Mouse (Mus musculus) forebrain, embryonic 13.5 days (tissue): ENCODE data around the gene Nktr. TPM values are rescaled to one million over a fixed set of nuclear protein-coding genes. Genes with fewer than 3 reads are reported as not detected.

Source experiments
- ATAC-seq: fragments of 200-750 bp; cut with Nextera tagmentation; 2 replicates; pipeline ENCODE4 v1.8.0; 2017
- H3K27ac ChIP-seq: fragments of 300-500 bp; sonication (generic); 2 replicates; pipeline ENCODE4 v1.5.1; 2015; ENCODE audit warnings: inconsistent platforms, mild to moderate bottlenecking, moderate library complexity
- H3K27me3 ChIP-seq: fragments of 300-500 bp; sonication (generic); 2 replicates; pipeline ENCODE4 v1.6.1; 2015; ENCODE audit warnings: mild to moderate bottlenecking, inconsistent platforms
- H3K36me3 ChIP-seq: fragments of 300-500 bp; sonication (generic); 2 replicates; pipeline ENCODE4 v1.6.1; 2015; ENCODE audit warnings: mild to moderate bottlenecking, inconsistent platforms; ENCODE audit not compliant: poor library complexity, severe bottlenecking
- H3K4me1 ChIP-seq: fragments of 300-500 bp; sonication (generic); 2 replicates; pipeline ENCODE4 v1.6.1; 2015; ENCODE audit warnings: inconsistent platforms
- H3K4me2 ChIP-seq: fragments of 300-500 bp; sonication (generic); 2 replicates; pipeline ENCODE4 v1.6.1; 2015; ENCODE audit warnings: inconsistent platforms, mild to moderate bottlenecking, moderate library complexity
- H3K4me3 ChIP-seq: fragments of 300-500 bp; sonication (generic); 2 replicates; pipeline ENCODE4 v1.5.1; 2015; ENCODE audit warnings: mild to moderate bottlenecking, inconsistent platforms
- H3K9ac ChIP-seq: fragments of 300-500 bp; sonication (generic); 2 replicates; pipeline ENCODE4 v1.6.1; 2015; ENCODE audit warnings: mild to moderate bottlenecking, inconsistent platforms
- H3K9me3 ChIP-seq: fragments of 300-500 bp; sonication (generic); replicated peaks from 2 replicates; pipeline ENCODE4 v1.6.1; 2016; ENCODE audit warnings: inconsistent platforms
- WGBS: fragments of 180-500 bp; shearing (Covaris S2); methylation state at CpG from one replicate; pipeline ENCODE4 v1.1.7; 2015; 5-methylcytosine and 5-hydroxymethylcytosine counted together
- polyA plus RNA-seq: library from polyadenylated mRNA; unstranded; fragments of >200 nt; fragmentation: Nextera tagmentation; extraction: Ambion mirVana; gene quantifications from 2 replicates; pipeline ENCODE4 v1.2.1, GENCODE M21; 2015

Gene Nktr
- polyA plus RNA-seq, 1 experiment from 2014 or later, result 69.5 TPM

- Histone ChIP-seq H3K9ac (no peak overlapping the region), H3K27me3 (no peaks in the 10 kb centered on the region), H3K36me3 (peaks cover 76% of the 10 kb centered on the region), H3K4me2 (no peak overlapping the region), H3K4me1 (peaks cover 25% of the 10 kb centered on the region), H3K9me3 (no peaks in the 10 kb centered on the region), H3K27ac (no peak overlapping the region), H3K4me3 (no peak overlapping the region)
- WGBS, result 83% methylated on average over 16 of the region's 16 CpGs
- no peak for ATAC-seq
Measured at GRCm38 (mm10) chr9:121765166-121765855, 46.3 kb downstream of the Nktr start.

- WGBS, result 79% methylated on average over 5 of the region's 5 CpGs
- H3K4me1 ChIP-seq, result no peaks in the 10 kb centered on the region
Measured at GRCm38 (mm10) chr9:121772412-121772811, 53.4 kb downstream of the Nktr start.

GRCm38 (mm10) chr9:121775951-121776350 is 57.0 kb downstream of the Nktr start:
- Histone ChIP-seq H3K27ac (no peak overlapping the region), H3K27me3 (peaks cover 48% of the 10 kb centered on the region), H3K9ac (no peak overlapping the region), H3K4me3 (no peak overlapping the region), H3K9me3 (no peaks in the 10 kb centered on the region), H3K36me3 (no peaks in the 10 kb centered on the region), H3K4me1 (peaks cover 12% of the 10 kb centered on the region), H3K4me2 (no peak overlapping the region)
- WGBS, result 83% methylated on average over 10 of the region's 10 CpGs
- no peak for ATAC-seq

More at GRCm38 (mm10) chr9:121772412-121772811, 53.4 kb downstream of the Nktr start:
- no peaks in the 10 kb centered on the region for H3K9me3 ChIP-seq
- H3K27ac ChIP-seq, result no peak overlapping the region
- H3K36me3 ChIP-seq, result peaks cover 25% of the 10 kb centered on the region
- ATAC-seq, result no peak
- no peak overlapping the region for H3K4me3 ChIP-seq
- H3K27me3 ChIP-seq, result peaks cover 19% of the 10 kb centered on the region
- H3K4me2 ChIP-seq, result no peak overlapping the region
- H3K9ac ChIP-seq, result no peak overlapping the region

- Histone ChIP-seq H3K4me2 (no peak overlapping the region), H3K27me3 (peaks cover 48% of the 10 kb centered on the region), H3K27ac (no peak overlapping the region), H3K4me3 (no peak overlapping the region), H3K36me3 (no peaks in the 10 kb centered on the region), H3K9me3 (no peaks in the 10 kb centered on the region), H3K4me1 (peaks cover 12% of the 10 kb centered on the region), H3K9ac (no peak overlapping the region)
- WGBS, result 83% methylated on average over 7 of the region's 7 CpGs
- no peak for ATAC-seq
Measured at GRCm38 (mm10) chr9:121776511-121776910, 57.5 kb downstream of the Nktr start.

GRCm38 (mm10) chr9:121777484-121778065 is 58.6 kb downstream of the Nktr start, which contains the start of gene Klhl40:
Gene Klhl40 (plus strand): TSS chr9:121777607.
- no peaks in the 10 kb centered on the region for H3K36me3 ChIP-seq
- H3K9ac ChIP-seq, result peak within 1 kb of the TSS; percentile 45
- no peaks in the 10 kb centered on the region for H3K9me3 ChIP-seq
- H3K4me1 ChIP-seq, result peaks cover 12% of the 10 kb centered on the region
- H3K27me3 ChIP-seq, result peaks cover 48% of the 10 kb centered on the region
- WGBS, result 21% methylated on average over 30 of the region's 30 CpGs
- peak within 1 kb of the TSS; percentile 64 for H3K4me2 ChIP-seq
- no peak within 1 kb of the TSS for H3K27ac ChIP-seq
- peak within 1 kb of the TSS; percentile 37 for H3K4me3 ChIP-seq
- peak; percentile 68 for ATAC-seq

- H3K27me3 ChIP-seq, result peaks cover 48% of the 10 kb centered on the region
- ATAC-seq, result peak; percentile 54
- H3K9me3 ChIP-seq, result no peaks in the 10 kb centered on the region
Measured at GRCm38 (mm10) chr9:121778066-121778624, 59.2 kb downstream of the Nktr start.

GRCm38 (mm10) chr9:121784801-121785200 is 65.8 kb downstream of the Nktr start:
- no peaks in the 10 kb centered on the region for H3K9me3 ChIP-seq
- no peak overlapping the region for H3K9ac ChIP-seq
- no peaks in the 10 kb centered on the region for H3K36me3 ChIP-seq
- WGBS, result 90% methylated on average over 12 of the region's 12 CpGs
- H3K4me3 ChIP-seq, result no peak overlapping the region
- H3K27me3 ChIP-seq, result peaks cover 6% of the 10 kb centered on the region
- H3K27ac ChIP-seq, result no peak overlapping the region
- no peak for ATAC-seq
- peaks cover 4% of the 10 kb centered on the region; the same call in 1 of the 2 replicates for H3K4me1 ChIP-seq
- H3K4me2 ChIP-seq, result no peak overlapping the region

More at GRCm38 (mm10) chr9:121778066-121778624, 59.2 kb downstream of the Nktr start:
- peak overlapping the region; percentile 37 for H3K4me3 ChIP-seq
- H3K4me1 ChIP-seq, result peaks cover 12% of the 10 kb centered on the region
- no peak overlapping the region for H3K27ac ChIP-seq
- peak overlapping the region; percentile 45 for H3K9ac ChIP-seq
- H3K36me3 ChIP-seq, result no peaks in the 10 kb centered on the region
- 14% methylated on average over 54 of the region's 54 CpGs for WGBS
- peak overlapping the region; percentile 64 for H3K4me2 ChIP-seq

- 82% methylated on average over 8 of the region's 8 CpGs for WGBS
- Histone ChIP-seq H3K27me3 (0 out of 2 replicates have a peak, but pooled peaks cover 3% of the 10 kb centered on the region), H3K27ac (no peak overlapping the region), H3K4me2 (no peak overlapping the region), H3K4me1 (peaks cover 4% of the 10 kb centered on the region; the same call in 1 of the 2 replicates), H3K4me3 (no peak overlapping the region), H3K9ac (no peak overlapping the region), H3K9me3 (no peaks in the 10 kb centered on the region), H3K36me3 (no peaks in the 10 kb centered on the region)
- no peak for ATAC-seq
Measured at GRCm38 (mm10) chr9:121785261-121785660, 66.3 kb downstream of the Nktr start.

GRCm38 (mm10) chr9:121786359-121786758 is 67.4 kb downstream of the Nktr start:
- 78% methylated on average over 2 of the region's 2 CpGs for WGBS
- H3K4me1 ChIP-seq, result peaks cover 4% of the 10 kb centered on the region; the same call in 1 of the 2 replicates
- no peak overlapping the region for H3K4me3 ChIP-seq
- H3K4me2 ChIP-seq, result no peak overlapping the region
- no peak overlapping the region for H3K27ac ChIP-seq
- H3K27me3 ChIP-seq, result no peaks in the 10 kb centered on the region
- ATAC-seq, result no peak
- no peaks in the 10 kb centered on the region for H3K36me3 ChIP-seq
- H3K9ac ChIP-seq, result no peak overlapping the region
- H3K9me3 ChIP-seq, result no peaks in the 10 kb centered on the region

GRCm38 (mm10) chr9:121791206-121791605 is 72.2 kb downstream of the Nktr start:
- H3K27me3 ChIP-seq, result 0 out of 2 replicates have a peak, but pooled peaks cover 3% of the 10 kb centered on the region
- H3K4me2 ChIP-seq, result no peak overlapping the region
- no peak overlapping the region for H3K9ac ChIP-seq
- no peak for ATAC-seq
- 11% methylated on average over 5 of the region's 5 CpGs for WGBS
- H3K27ac ChIP-seq, result no peak overlapping the region
- no peaks in the 10 kb centered on the region for H3K9me3 ChIP-seq
- no peaks in the 10 kb centered on the region for H3K36me3 ChIP-seq
- H3K4me3 ChIP-seq, result no peak overlapping the region
- peaks cover 13% of the 10 kb centered on the region for H3K4me1 ChIP-seq

GRCm38 (mm10) chr9:121791757-121792521 is 73.0 kb downstream of the Nktr start, which contains the start of gene Hhatl:
Gene Hhatl (minus strand): TSS chr9:121792507.
- ATAC-seq, result no peak
- H3K27me3 ChIP-seq, result 0 out of 2 replicates have a peak, but pooled peaks cover 3% of the 10 kb centered on the region
- no peak within 1 kb of the TSS for H3K27ac ChIP-seq
- H3K9me3 ChIP-seq, result no peaks in the 10 kb centered on the region
- 42% methylated on average over 24 of the region's 24 CpGs for WGBS
- H3K9ac ChIP-seq, result no peak within 1 kb of the TSS
- no peak within 1 kb of the TSS for H3K4me3 ChIP-seq
- H3K36me3 ChIP-seq, result no peaks in the 10 kb centered on the region
- H3K4me2 ChIP-seq, result no peak within 1 kb of the TSS
- H3K4me1 ChIP-seq, result peaks cover 13% of the 10 kb centered on the region
